Mouse (Mus musculus) kidney, postnatal 0 days (tissue): ENCODE data around the gene Tmem202. TPM values are rescaled to one million over a fixed set of nuclear protein-coding genes. Genes with fewer than 3 reads are reported as not detected.

Experiments
- ATAC-seq: fragments of 200-750 bp; cut with Nextera tagmentation; replicated peaks from 2 replicates; pipeline ENCODE4 v1.8.0; 2017; ENCODE audit warnings: low read depth, moderate number of reproducible peaks, moderate TSS enrichment, moderate library complexity; ENCODE audit not compliant: low FRiP score
- DNase-seq: peaks from one replicate; pipeline ENCODE4 v3.0.0-alpha.2; 2016; ENCODE audit warnings: low spot score
- H3K27ac ChIP-seq: fragments of 300-500 bp; sonication (generic); 2 replicates; pipeline ENCODE4 v1.5.1; 2014; ENCODE audit warnings: mild to moderate bottlenecking
- H3K27me3 ChIP-seq: fragments of 300-500 bp; sonication (generic); 2 replicates; pipeline ENCODE4 v1.6.1; 2014; ENCODE audit warnings: low read length, mixed read lengths; ENCODE audit not compliant: insufficient read depth
- H3K36me3 ChIP-seq: fragments of 300-500 bp; sonication (generic); 2 replicates; pipeline ENCODE4 v1.6.1; 2014; ENCODE audit warnings: low read length, mixed read lengths; ENCODE audit not compliant: insufficient read depth
- H3K4me1 ChIP-seq: fragments of 300-500 bp; sonication (generic); replicated peaks from 2 replicates; pipeline ENCODE4 v1.6.1; 2014; ENCODE audit warnings: antibody characterized with exemption, low read length, mixed read lengths; ENCODE audit not compliant: insufficient read depth
- H3K4me2 ChIP-seq: fragments of 300-500 bp; sonication (generic); 2 replicates; pipeline ENCODE4 v1.6.1; 2014; ENCODE audit warnings: mild to moderate bottlenecking, low read length, moderate library complexity, mixed read lengths
- H3K4me3 ChIP-seq: fragments of 300-500 bp; sonication (generic); replicated peaks from 2 replicates; pipeline ENCODE4 v1.5.1; 2014; ENCODE audit warnings: low read depth, low read length
- H3K9ac ChIP-seq: fragments of 300-500 bp; sonication (generic); 2 replicates; pipeline ENCODE4 v1.6.1; 2014; ENCODE audit warnings: low read depth, low read length
- H3K9me3 ChIP-seq: fragments of 300-500 bp; sonication (generic); replicated peaks from 2 replicates; pipeline ENCODE4 v1.6.1; 2016; ENCODE audit warnings: low read length, inconsistent platforms, mixed read lengths
- CTCF ChIP-seq: IDR thresholded peaks from 2 replicates; pipeline ENCODE4 v1.5.1; 2016; ENCODE audit warnings: antibody characterized with exemption, low read depth, mild to moderate bottlenecking, moderate library complexity
- WGBS: fragments of 180-500 bp; shearing (Covaris S2); extraction: QIAGEN DNeasy Blood & Tissue Kit; methylation state at CpG from one replicate; pipeline ENCODE4 v1.1.7; 2014; 5-methylcytosine and 5-hydroxymethylcytosine counted together
- polyA plus RNA-seq: library from polyadenylated mRNA; unstranded; fragments of >200 nt; fragmentation: Nextera tagmentation; extraction: Ambion mirVana; gene quantifications from 2 replicates; pipeline ENCODE4 v1.2.1, GENCODE M21; 2015

Gene Tmem202
- polyA plus RNA-seq, 1 experiment from 2014 or later, result 0.11 TPM

DNA sequence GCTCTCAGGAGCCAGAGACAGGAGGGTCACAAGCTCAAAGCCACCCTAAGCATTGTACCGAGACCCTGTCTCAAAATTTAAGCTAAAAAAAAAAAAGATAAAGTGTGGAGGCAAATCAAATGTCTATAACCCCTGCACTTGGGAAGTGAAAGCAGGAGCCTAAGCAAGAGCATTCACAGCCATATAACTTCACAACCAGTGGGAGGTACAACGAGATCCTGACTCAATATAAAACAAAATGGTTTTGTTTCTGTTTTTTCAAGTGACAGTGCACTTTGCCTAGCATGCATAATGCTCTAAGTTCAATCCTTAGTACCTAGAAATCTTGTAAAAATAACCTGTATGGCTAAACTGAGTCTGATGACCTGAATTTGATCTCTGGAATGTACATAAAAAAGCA, 63.0 kb downstream of the Tmem202 start:
- Histone ChIP-seq H3K27me3 (no peaks in the 10 kb centered on the region), H3K9me3 (no peaks in the 10 kb centered on the region), H3K4me2 (no peak overlapping the region), H3K27ac (no peak overlapping the region), H3K36me3 (no peaks in the 10 kb centered on the region), H3K9ac (no peak overlapping the region), H3K4me1 (no peaks in the 10 kb centered on the region), H3K4me3 (no peak overlapping the region)
- WGBS, result 86% methylated on average over 2 of the region's 2 CpGs
- DNase-seq (no peak), ATAC-seq (no peak)
- TF ChIP-seq CTCF, result no peak

GRCm38 (mm10) chr9:59474838-59475237, 64.8 kb downstream of the Tmem202 start:
- DNase-seq (no peak), ATAC-seq (no peak)
- H3K9ac ChIP-seq, result no peak overlapping the region
- no peaks in the 10 kb centered on the region for H3K27me3 ChIP-seq
- no peak overlapping the region for H3K4me2 ChIP-seq
- no peak overlapping the region for H3K27ac ChIP-seq
- H3K4me3 ChIP-seq, result no peak overlapping the region
- H3K4me1 ChIP-seq, result no peaks in the 10 kb centered on the region
- TF ChIP-seq CTCF, result no peak
- no peaks in the 10 kb centered on the region for H3K36me3 ChIP-seq
- H3K9me3 ChIP-seq, result no peaks in the 10 kb centered on the region
- WGBS, result 95% methylated on average over 1 of the region's 1 CpGs

GRCm38 (mm10) chr9:59473171-59473570, 66.5 kb downstream of the Tmem202 start:
- Histone ChIP-seq H3K9ac (no peak overlapping the region), H3K4me1 (no peaks in the 10 kb centered on the region), H3K36me3 (no peaks in the 10 kb centered on the region), H3K27ac (no peak overlapping the region), H3K27me3 (no peaks in the 10 kb centered on the region), H3K4me3 (no peak overlapping the region), H3K9me3 (no peaks in the 10 kb centered on the region), H3K4me2 (no peak overlapping the region)
- no peak for ATAC-seq
- no peak for DNase-seq
- WGBS, result 85% methylated on average over 2 of the region's 2 CpGs
- no peak for TF ChIP-seq CTCF

DNA sequence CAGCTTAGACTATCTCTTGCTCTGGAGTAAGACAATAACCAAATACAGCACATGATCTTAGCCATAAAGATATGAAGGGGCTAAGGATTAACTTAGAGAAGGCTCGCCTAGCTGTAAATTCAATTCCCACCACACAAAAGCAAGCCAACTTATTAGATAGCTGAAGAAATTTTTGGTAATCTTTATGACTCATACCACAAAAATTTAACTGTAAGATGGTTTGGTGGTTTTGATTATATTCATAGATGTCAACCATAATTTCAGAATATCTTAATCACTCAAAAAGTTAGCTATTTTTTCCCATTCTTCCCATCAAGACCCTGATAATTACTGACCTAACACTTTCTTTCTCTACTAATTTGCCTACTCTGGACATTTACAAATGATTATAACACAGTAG, 70.2 kb downstream of the Tmem202 start:
- H3K4me1 ChIP-seq, result no peaks in the 10 kb centered on the region
- DNase-seq (no peak), ATAC-seq (no peak)
- H3K27ac ChIP-seq, result no peak overlapping the region
- WGBS, result 92% methylated on average over 1 of the region's 1 CpGs
- TF ChIP-seq CTCF, result no peak
- no peaks in the 10 kb centered on the region for H3K36me3 ChIP-seq
- H3K9ac ChIP-seq, result no peak overlapping the region
- no peaks in the 10 kb centered on the region for H3K27me3 ChIP-seq
- H3K4me2 ChIP-seq, result no peak overlapping the region
- no peak overlapping the region for H3K4me3 ChIP-seq
- no peaks in the 10 kb centered on the region for H3K9me3 ChIP-seq

Other genes starting within 250 kb of the Tmem202 start
- 26.0 and 26.9 TPM in 2 replicates for gene Adpgk, start 248.3 kb downstream of the Tmem202 start, polyA plus RNA-seq
- 14.0 and 15.1 TPM in 2 replicates for gene Bbs4, start 186.3 kb downstream of the Tmem202 start, polyA plus RNA-seq
- gene Arih1, start 53.2 kb downstream of the Tmem202 start, polyA plus RNA-seq, result 9.6 and 10.1 TPM in 2 replicates
- gene Hexa, start 307 bp downstream of the Tmem202 start, polyA plus RNA-seq, result 57.0 and 62.7 TPM in 2 replicates
- gene Celf6, start 38.1 kb upstream of the Tmem202 start, polyA plus RNA-seq, result 0.05 and 0.14 TPM in 2 replicates
- 15.7 and 16.1 TPM in 2 replicates for gene Parp6, start 77.4 kb upstream of the Tmem202 start, polyA plus RNA-seq
- 647 and 692 TPM in 2 replicates for gene Pkm, start 116.5 kb upstream of the Tmem202 start, polyA plus RNA-seq
- gene Gramd2, start 140.3 kb upstream of the Tmem202 start, polyA plus RNA-seq, result 1.2 and 1.4 TPM in 2 replicates
- 8.6 and 9.2 TPM in 2 replicates for gene Senp8, start 210.9 kb upstream of the Tmem202 start, polyA plus RNA-seq
- 12.4 and 14.5 TPM in 2 replicates for gene Myo9a, start 211.0 kb upstream of the Tmem202 start, polyA plus RNA-seq